ENCODE assay signal across 16 mouse cellular contexts in genomic region chr5:20946906-20947305, GRCm38 (mm10). TPM values are rescaled to one million over a fixed set of nuclear protein-coding genes. Genes with fewer than 3 reads are reported as not detected.
DNase-seq lines count a peak whose midpoint lies in the region; ATAC-seq and TF ChIP-seq lines count a peak whose summit lies in the region.
"Had no signal": no experiment of that assay in that cellular context is flagged by ENCODE, and none has a peak within 500 bp of the region (broad histone marks: within the 10 kb centered on the region; RNA-seq: fewer than 3 reads in every experiment).

No protein-coding gene starts in this region.

- H3K27me3 ChIP-seq in liver, embryonic 11.5 days (replicated peaks; ENCODE audit: control insufficient read depth, insufficient read depth, low read length): no peaks in the 10 kb centered on the region
- no peaks in the 10 kb centered on the region for H3K27me3 ChIP-seq in small intestine, adult 2 months (ENCODE audit: control insufficient read depth, insufficient read depth, low read length)
- no peaks in the 10 kb centered on the region for H3K27me3 ChIP-seq in kidney, embryonic 16.5 days (ENCODE audit: insufficient read depth, low read length)
- H3K27me3 ChIP-seq: kidney, embryonic 15.5 days; limb, embryonic 15.5 days had no signal

- TF ChIP-seq POLR2A in small intestine, adult 2 months (IDR thresholded peaks at IDR 0.05; ENCODE audit: low read depth, low read length): no peak

- ATAC-seq in liver, embryonic 11.5 days (replicated peaks; ENCODE audit: low FRiP score): no peak
- ATAC-seq in kidney, embryonic 16.5 days (ENCODE audit: low FRiP score, low TSS enrichment): no peak
- ATAC-seq: inflammation-experienced regulatory T-cells, adult 6 months; lung, postnatal 0 days had no signal

- no peak for TF ChIP-seq CTCF in small intestine, adult 2 months (IDR thresholded peaks at IDR 0.05; ENCODE audit: extremely low read depth, insufficient read length, insufficient replicate concordance, low read depth, low read length)

- no peak overlapping the region for H3K4me2 ChIP-seq in liver, embryonic 11.5 days
- no peak overlapping the region for H3K4me2 ChIP-seq in kidney, embryonic 16.5 days (replicated peaks; ENCODE audit: low read depth, low read length)
- H3K4me2 ChIP-seq: kidney, embryonic 15.5 days; limb, embryonic 15.5 days had no signal

- H3K27ac ChIP-seq in liver, embryonic 11.5 days (ENCODE audit: low read depth, low read length): no peak overlapping the region
- H3K27ac ChIP-seq in small intestine, adult 2 months (ENCODE audit: insufficient read depth, low read depth, low read length): peak overlapping the region; percentile 25; the same call in 1 of the 2 replicates
- H3K27ac ChIP-seq in kidney, embryonic 16.5 days (ENCODE audit: low read length): no peak overlapping the region
- H3K27ac ChIP-seq: kidney, embryonic 15.5 days; limb, embryonic 15.5 days had no signal

- peaks cover 36% of the 10 kb centered on the region for H3K4me1 ChIP-seq in liver, embryonic 11.5 days (replicated peaks; ENCODE audit: control insufficient read depth, insufficient read depth, low read length)
- H3K4me1 ChIP-seq in small intestine, adult 2 months (ENCODE audit: control insufficient read depth, insufficient read depth, insufficient read length, low read length): peaks cover 19% of the 10 kb centered on the region
- H3K4me1 ChIP-seq in kidney, embryonic 16.5 days (ENCODE audit: insufficient read depth, low read length): peaks cover 20% of the 10 kb centered on the region

- H3K36me3 ChIP-seq in liver, embryonic 11.5 days (ENCODE audit: control insufficient read depth, insufficient read depth, low read length): no peaks in the 10 kb centered on the region
- no peaks in the 10 kb centered on the region for H3K36me3 ChIP-seq in small intestine, adult 2 months (ENCODE audit: control insufficient read depth, insufficient read depth, low read length)
- H3K36me3 ChIP-seq in kidney, embryonic 16.5 days (ENCODE audit: insufficient read depth, low read length): no peaks in the 10 kb centered on the region
- H3K36me3 ChIP-seq: kidney, embryonic 15.5 days; limb, embryonic 15.5 days had no signal

- H3K4me3 ChIP-seq in liver, embryonic 11.5 days (ENCODE audit: low read depth, low read length): no peak overlapping the region
- H3K4me3 ChIP-seq in small intestine, adult 2 months (ENCODE audit: low read depth, low read length): no peak overlapping the region
- H3K4me3 ChIP-seq in kidney, embryonic 16.5 days (ENCODE audit: low read length): no peak overlapping the region
- H3K4me3 ChIP-seq: kidney, embryonic 15.5 days; limb, embryonic 15.5 days had no signal

- peak; percentile 25 to 36 for DNase-seq in cerebellum, adult 18-20 months
- no peak for DNase-seq in cerebellum, adult 9-10 months
- no peak for DNase-seq in liver, embryonic 11.5 days (ENCODE audit: low spot score)
- DNase-seq in liver: no peak
- DNase-seq in Muller cell, postnatal 12 days (ENCODE audit: inconsistent ontology term): peak; percentile 42
- no peak for DNase-seq in layer of hippocampus, postnatal 14 days (ENCODE audit: low spot score in 2 of 2)
- DNase-seq: adrenal gland, adult 2 months; cerebellum, postnatal 10 days; gastrocnemius, postnatal 10 days; right cerebral cortex, postnatal 25 days had no signal

- no peaks in the 10 kb centered on the region for H3K9me3 ChIP-seq in liver, embryonic 11.5 days (ENCODE audit: control insufficient read depth, low read length)
- H3K9me3 ChIP-seq in kidney, embryonic 16.5 days (ENCODE audit: low read length): no peaks in the 10 kb centered on the region
- H3K9me3 ChIP-seq: kidney, embryonic 15.5 days; limb, embryonic 15.5 days had no signal

- WGBS in liver, embryonic 11.5 days: 71% methylated on average over 6 of the region's 6 CpGs
- 41% methylated on average over 6 of the region's 6 CpGs for WGBS in small intestine, adult 2 months
- whole genome bisulfite sequencing in kidney, embryonic 16.5 days: 92% methylated on average over 6 of the region's 6 CpGs

- H3K9ac ChIP-seq in liver, embryonic 11.5 days (ENCODE audit: low read depth, low read length): 0 out of 2 replicates have a peak overlapping the region, but pooled peaks have one; percentile 6
- no peak overlapping the region for H3K9ac ChIP-seq in kidney, embryonic 16.5 days (replicated peaks; ENCODE audit: low read length)
- H3K9ac ChIP-seq: kidney, embryonic 15.5 days; limb, embryonic 15.5 days had no signal

RNA-seq across cellular contexts. Expression of gene Rsbn1l, which starts 9.3 kb away (rescaled TPM):
- 10.2 and 11.0 TPM in 2 replicates for polyA plus RNA-seq in liver, embryonic 11.5 days (2014; fragmentation: Nextera tagmentation; extraction: Ambion mirVana)
- 1.5 and 3.4 TPM in 2 replicates for polyA plus RNA-seq in small intestine, adult 2 months (2012; rRNA removed)
- 10 to 100 TPM; 13.9 to 15.5 TPM for total RNA-seq in layer of hippocampus, postnatal 14 days (2021)
- polyA plus RNA-seq in kidney, embryonic 16.5 days (2015; fragmentation: Nextera tagmentation; extraction: Ambion mirVana): 4.5 and 5.6 TPM in 2 replicates

Comparison
In these comparisons a context has a peak if more than half of its experiments do, and no peak if none do; other contexts are left out.
1. DNase-seq: peak in cerebellum, adult 18-20 months (2 of 2) and Muller cell, postnatal 12 days (single experiment); none in cerebellum, adult 9-10 months (single experiment), liver, embryonic 11.5 days (single experiment), liver (single experiment) and layer of hippocampus, postnatal 14 days (0 of 2).